Mouse (Mus musculus) small intestine, adult 2 months (tissue): ENCODE results near the gene Slc25a16.

ENCODE experiments used
- CTCF ChIP-seq: fragments of 200-500 bp; IDR thresholded peaks from 2 replicates; pipeline ENCODE4 v1.5.1; 2012; ENCODE audit warnings: low read depth, mild to moderate bottlenecking, control low read depth, inconsistent platforms, low read length, moderate library complexity, mixed read lengths; ENCODE audit not compliant: insufficient replicate concordance, insufficient read length; ENCODE audit errors: extremely low read depth
- POLR2A ChIP-seq: fragments of 200-500 bp; IDR thresholded peaks from 2 replicates; pipeline ENCODE4 v1.6.1; 2012; ENCODE audit warnings: low read depth, mild to moderate bottlenecking, control low read depth, inconsistent platforms, low read length, moderate library complexity

GRCm38 (mm10) chr10:62893356-62893884 lies 27.0 kb upstream of the Slc25a16 start:
- no peak for TF ChIP-seq CTCF
- no peak for TF ChIP-seq POLR2A
